Mouse (Mus musculus): ENCODE results near the gene Gm11077.

Gm11077 gene

GRCm38 (mm10) chr6:140729272-140729671, at the start of gene Gm11077:
Gene Gm11077 (plus strand): TSS chr6:140729284.
- no peak for DNase-seq (ENCODE audit: low spot score)

- DNase-seq (ENCODE audit: low spot score) = no peak
Measured at GRCm38 (mm10) chr6:140680713-140681112, 48.4 kb upstream of the Gm11077 start.

GRCm38 (mm10) chr6:140682829-140683228, 46.3 kb upstream of the Gm11077 start:
- DNase-seq (ENCODE audit: low spot score) = peak; percentile 19

GRCm38 (mm10) chr6:140684403-140684802, 44.7 kb upstream of the Gm11077 start:
- DNase-seq (ENCODE audit: low spot score) = no peak

- no peak for DNase-seq (ENCODE audit: low spot score)
Measured at GRCm38 (mm10) chr6:140689617-140690404, 39.3 kb upstream of the Gm11077 start.

- DNase-seq (ENCODE audit: low spot score) = no peak
Measured at GRCm38 (mm10) chr6:140692160-140692559, 36.9 kb upstream of the Gm11077 start.

- no peak for DNase-seq (ENCODE audit: low spot score)
Measured at GRCm38 (mm10) chr6:140696192-140696879, 32.7 kb upstream of the Gm11077 start.

- DNase-seq (ENCODE audit: low spot score) = no peak
Measured at GRCm38 (mm10) chr6:140697994-140698393, 31.1 kb upstream of the Gm11077 start.

GRCm38 (mm10) chr6:140698596-140698995, 30.5 kb upstream of the Gm11077 start:
- no peak for DNase-seq (ENCODE audit: low spot score)

- DNase-seq (ENCODE audit: low spot score) = no peak
Measured at GRCm38 (mm10) chr6:140701259-140701658, 27.8 kb upstream of the Gm11077 start.

GRCm38 (mm10) chr6:140705132-140705531, 24.0 kb upstream of the Gm11077 start:
- no peak for DNase-seq (ENCODE audit: low spot score)

- DNase-seq (ENCODE audit: low spot score) = no peak
Measured at GRCm38 (mm10) chr6:140706056-140706455, 23.0 kb upstream of the Gm11077 start.

- no peak for DNase-seq (ENCODE audit: low spot score)
Measured at GRCm38 (mm10) chr6:140708059-140708458, 21.0 kb upstream of the Gm11077 start.

GRCm38 (mm10) chr6:140709415-140710107, 19.5 kb upstream of the Gm11077 start:
- no peak for DNase-seq (ENCODE audit: low spot score)

- DNase-seq (ENCODE audit: low spot score) = peak; percentile 89
Measured at GRCm38 (mm10) chr6:140712754-140713153, 16.3 kb upstream of the Gm11077 start.

- DNase-seq (ENCODE audit: low spot score) = peak; percentile 89
Measured at GRCm38 (mm10) chr6:140714905-140715365, 14.1 kb upstream of the Gm11077 start.

GRCm38 (mm10) chr6:140722058-140722457, 7.0 kb upstream of the Gm11077 start:
- DNase-seq (ENCODE audit: low spot score) = no peak

- DNase-seq (ENCODE audit: low spot score) = no peak
Measured at GRCm38 (mm10) chr6:140730669-140731401, 1.8 kb downstream of the Gm11077 start.

- DNase-seq (ENCODE audit: low spot score) = peak; percentile 56
Measured at GRCm38 (mm10) chr6:140731402-140731730, 2.3 kb downstream of the Gm11077 start.

GRCm38 (mm10) chr6:140732971-140733640, 4.0 kb downstream of the Gm11077 start:
- peak; percentile 21 for DNase-seq (ENCODE audit: low spot score)

- DNase-seq (ENCODE audit: low spot score) = peak; percentile 31
Measured at GRCm38 (mm10) chr6:140733641-140733986, 4.5 kb downstream of the Gm11077 start.

- no peak for DNase-seq (ENCODE audit: low spot score)
Measured at GRCm38 (mm10) chr6:140745586-140745985, 16.5 kb downstream of the Gm11077 start.
